Mouse (Mus musculus) kidney, adult 8-10 months (tissue): ENCODE measurements around the gene Gpr107.

Experiments
- DNase-seq, 2 experiments: peaks; one replicate each; pipeline ENCODE4 v3.0.0; 2022

The Gpr107 gene

GRCm38 (mm10) chr2:31253463-31253862 lies 101.3 kb downstream of the Gpr107 start:
- peak in 1 of 2 experiments; percentile 58 for DNase-seq

- no peak for DNase-seq
Measured at GRCm38 (mm10) chr2:31254806-31255205, 102.7 kb downstream of the Gpr107 start.

- DNase-seq: peak; percentile 69 to 78
Measured at GRCm38 (mm10) chr2:31255952-31256938, 104.1 kb downstream of the Gpr107 start.

- DNase-seq: no peak
Measured at GRCm38 (mm10) chr2:31257096-31257495, 105.0 kb downstream of the Gpr107 start.

GRCm38 (mm10) chr2:31258609-31259366 lies 106.7 kb downstream of the Gpr107 start:
- DNase-seq: peak; percentile 79 to 84

- DNase-seq: no peak
Measured at GRCm38 (mm10) chr2:31259367-31259920, 107.3 kb downstream of the Gpr107 start.

GRCm38 (mm10) chr2:31260549-31260948 lies 108.4 kb downstream of the Gpr107 start:
- no peak for DNase-seq

- no peak for DNase-seq
Measured at GRCm38 (mm10) chr2:31263039-31263461, 110.9 kb downstream of the Gpr107 start.

- peak in 1 of 2 experiments; percentile 57 for DNase-seq
Measured at GRCm38 (mm10) chr2:31263746-31264378, 111.7 kb downstream of the Gpr107 start.

- DNase-seq: no peak
Measured at GRCm38 (mm10) chr2:31267447-31267846, 115.3 kb downstream of the Gpr107 start.
